Mouse (Mus musculus) frontal cortex, adult (tissue): ENCODE data around the gene Fam160a1.

Experiments used
- ATAC-seq: cut with Nextera tagmentation; 2 replicates; pipeline ENCODE4 v1.9.2; 2017; ENCODE audit warnings: mild to moderate bottlenecking, moderate library complexity, mixed read lengths; ENCODE audit not compliant: low TSS enrichment

The Fam160a1 gene

GRCm38 (mm10) chr3:85634389-85635125 lies 182.5 kb downstream of the Fam160a1 start:
- ATAC-seq, result no peak

- no peak for ATAC-seq
Observed at GRCm38 (mm10) chr3:85633733-85634132, 183.4 kb downstream of the Fam160a1 start.

- peak; percentile 85 for ATAC-seq
Observed at GRCm38 (mm10) chr3:85629895-85630510, 187.1 kb downstream of the Fam160a1 start.

GRCm38 (mm10) chr3:85619751-85620150 lies 197.3 kb downstream of the Fam160a1 start:
- peak; percentile 88 for ATAC-seq

- peak; percentile 59; the same call in 1 of the 2 replicates for ATAC-seq
Observed at GRCm38 (mm10) chr3:85619345-85619744, 197.7 kb downstream of the Fam160a1 start.

- ATAC-seq, result peak; percentile 76
Observed at GRCm38 (mm10) chr3:85618885-85619284, 198.2 kb downstream of the Fam160a1 start.

- ATAC-seq, result no peak
Observed at GRCm38 (mm10) chr3:85616389-85616788, 200.7 kb downstream of the Fam160a1 start.
